23 mouse cellular contexts compared by ENCODE assay signal in the genomic region with DNA sequence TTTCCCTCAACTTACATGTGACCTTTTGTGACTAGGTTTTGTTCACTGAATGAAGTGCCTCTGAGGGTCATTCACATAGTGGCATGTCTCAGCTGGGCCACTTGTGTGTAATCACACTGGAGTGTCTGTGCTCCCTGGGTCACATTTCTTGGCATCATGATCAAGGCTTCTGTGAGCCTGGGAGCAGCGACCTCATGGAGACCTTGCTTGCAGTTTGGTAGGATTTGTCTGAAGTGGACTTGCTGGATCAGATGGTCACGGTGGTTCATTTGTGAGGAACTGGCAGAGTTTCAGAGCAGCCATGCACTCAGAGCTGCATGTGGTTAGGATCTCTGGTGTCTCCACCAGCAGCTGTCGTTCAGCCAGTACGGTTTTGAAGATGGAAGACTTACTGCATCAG.
A peak's percentile ranks its signal among the peaks of the same experiment; 100 is the strongest.
DNase-seq lines count a peak whose midpoint lies in the region; ATAC-seq lines count a peak whose summit lies in the region.
"Had no signal": no experiment of that assay in that cellular context is flagged by ENCODE, and none has a peak within 500 bp of the region (broad histone marks: within the 10 kb centered on the region; RNA-seq: fewer than 3 reads in every experiment).

No protein-coding gene starts in this region.

- peak; percentile 15 to 20 for DNase-seq in cerebellum, postnatal 14 days
- DNase-seq in cerebellum, adult 9-11 months = no peak
- DNase-seq in midbrain, embryonic 11.5 days (ENCODE audit: low spot score, missing footprints) = peak; percentile 17
- DNase-seq in midbrain, embryonic 14.5 days = no peak
- DNase-seq in lung, postnatal 10 days = peak; percentile 55
- DNase-seq in urinary bladder, postnatal 10 days (ENCODE audit: low spot score) = no peak
- DNase-seq in forebrain, embryonic 14.5 days (ENCODE audit: low spot score) = no peak
- DNase-seq in adrenal gland, adult (ENCODE audit: inconsistent age in 2 of 2, low spot score in 1 of 2) = no peak
- DNase-seq: adrenal gland, adult 8-10 months; cerebellum, adult 2 months; gastrocnemius, postnatal 10 days; kidney, adult 18-20 months; left cerebral cortex, postnatal 4 days; right cerebral cortex, postnatal 14 days had no signal

- no peaks in the 10 kb centered on the region for H3K27me3 ChIP-seq in midbrain, embryonic 11.5 days (ENCODE audit: control insufficient read depth, insufficient read depth, low read length)
- no peaks in the 10 kb centered on the region for H3K27me3 ChIP-seq in midbrain, embryonic 14.5 days (ENCODE audit: control insufficient read depth, insufficient read depth, low read length)
- no peaks in the 10 kb centered on the region for H3K27me3 ChIP-seq in forebrain, embryonic 14.5 days (replicated peaks; ENCODE audit: control insufficient read depth, insufficient read depth, low read length)
- H3K27me3 ChIP-seq: embryonic facial prominence, embryonic 13.5 days; forebrain, embryonic 15.5 days; heart, embryonic 12.5 days; hindbrain, embryonic 12.5 days; limb, embryonic 15.5 days; midbrain, embryonic 12.5 days; Patski had no signal

- ATAC-seq in midbrain, embryonic 11.5 days (ENCODE audit: low FRiP score) = no peak
- ATAC-seq in midbrain, embryonic 14.5 days (ENCODE audit: low FRiP score, low TSS enrichment) = no peak
- no peak for ATAC-seq in forebrain, embryonic 14.5 days
- ATAC-seq: CD4-positive, CD25-positive, alpha-beta regulatory T cell, adult 4 months; forebrain, embryonic 15.5 days; inflammation-experienced regulatory T-cells, adult 6 months; Patski had no signal

- H3K36me3 ChIP-seq in midbrain, embryonic 11.5 days (ENCODE audit: control insufficient read depth, insufficient read depth, low read length) = peaks cover 5% of the 10 kb centered on the region; the same call in 1 of the 2 replicates
- H3K36me3 ChIP-seq in midbrain, embryonic 14.5 days (ENCODE audit: control insufficient read depth, insufficient read depth, low read length) = peaks cover 33% of the 10 kb centered on the region
- peaks cover 45% of the 10 kb centered on the region for H3K36me3 ChIP-seq in forebrain, embryonic 14.5 days (ENCODE audit: control insufficient read depth, insufficient read depth, low read length)

- no peak overlapping the region for H3K27ac ChIP-seq in midbrain, embryonic 11.5 days (ENCODE audit: low read depth, low read length)
- H3K27ac ChIP-seq in midbrain, embryonic 14.5 days (replicated peaks; ENCODE audit: low read depth, low read length) = no peak overlapping the region
- H3K27ac ChIP-seq in forebrain, embryonic 14.5 days (ENCODE audit: low read depth, low read length) = no peak overlapping the region
- H3K27ac ChIP-seq: embryonic facial prominence, embryonic 13.5 days; forebrain, embryonic 15.5 days; hindbrain, embryonic 12.5 days; limb, embryonic 15.5 days; midbrain, embryonic 12.5 days had no signal

- H3K9me3 ChIP-seq in midbrain, embryonic 11.5 days (ENCODE audit: control insufficient read depth, low read length) = no peaks in the 10 kb centered on the region
- no peaks in the 10 kb centered on the region for H3K9me3 ChIP-seq in midbrain, embryonic 14.5 days (ENCODE audit: control insufficient read depth, low read length)
- no peaks in the 10 kb centered on the region for H3K9me3 ChIP-seq in forebrain, embryonic 14.5 days (replicated peaks; ENCODE audit: control insufficient read depth, low read length)
- H3K9me3 ChIP-seq: embryonic facial prominence, embryonic 13.5 days; forebrain, embryonic 15.5 days; heart, embryonic 12.5 days; hindbrain, embryonic 12.5 days; limb, embryonic 15.5 days; midbrain, embryonic 12.5 days had no signal

- WGBS in midbrain, embryonic 11.5 days = 95% methylated on average over 4 of the region's 4 CpGs
- 91% methylated on average over 4 of the region's 4 CpGs for WGBS in midbrain, embryonic 14.5 days
- WGBS in forebrain, embryonic 14.5 days = 88% methylated on average over 4 of the region's 4 CpGs

- no peak overlapping the region for H3K4me2 ChIP-seq in midbrain, embryonic 11.5 days
- no peak overlapping the region for H3K4me2 ChIP-seq in midbrain, embryonic 14.5 days (ENCODE audit: low read length)
- H3K4me2 ChIP-seq in forebrain, embryonic 14.5 days (ENCODE audit: low read length) = no peak overlapping the region
- H3K4me2 ChIP-seq: embryonic facial prominence, embryonic 13.5 days; forebrain, embryonic 15.5 days; heart, embryonic 12.5 days; hindbrain, embryonic 12.5 days; limb, embryonic 15.5 days; midbrain, embryonic 12.5 days had no signal

- no peaks in the 10 kb centered on the region for H3K4me1 ChIP-seq in midbrain, embryonic 11.5 days (ENCODE audit: control insufficient read depth, insufficient read depth, low read length)
- H3K4me1 ChIP-seq in midbrain, embryonic 14.5 days (ENCODE audit: control insufficient read depth, insufficient read depth, low read length) = no peaks in the 10 kb centered on the region
- peaks cover 7% of the 10 kb centered on the region; the same call in 1 of the 2 replicates for H3K4me1 ChIP-seq in forebrain, embryonic 14.5 days (ENCODE audit: control insufficient read depth, insufficient read depth, low read length)
- H3K4me1 ChIP-seq: limb, embryonic 15.5 days; midbrain, embryonic 12.5 days had no signal

- no peak overlapping the region for H3K4me3 ChIP-seq in midbrain, embryonic 11.5 days (ENCODE audit: low read depth, low read length)
- H3K4me3 ChIP-seq in midbrain, embryonic 14.5 days (replicated peaks; ENCODE audit: low read depth, low read length) = no peak overlapping the region
- no peak overlapping the region for H3K4me3 ChIP-seq in forebrain, embryonic 14.5 days (ENCODE audit: low read depth, low read length)
- H3K4me3 ChIP-seq: embryonic facial prominence, embryonic 13.5 days; forebrain, embryonic 15.5 days; heart, embryonic 12.5 days; hindbrain, embryonic 12.5 days; limb, embryonic 15.5 days; midbrain, embryonic 12.5 days had no signal

- no peak overlapping the region for H3K9ac ChIP-seq in midbrain, embryonic 11.5 days (ENCODE audit: low read length)
- no peak overlapping the region for H3K9ac ChIP-seq in midbrain, embryonic 14.5 days (replicated peaks; ENCODE audit: low read length)
- H3K9ac ChIP-seq in forebrain, embryonic 14.5 days (ENCODE audit: low read length) = no peak overlapping the region
- H3K9ac ChIP-seq: embryonic facial prominence, embryonic 13.5 days; forebrain, embryonic 15.5 days; heart, embryonic 12.5 days; hindbrain, embryonic 12.5 days; limb, embryonic 15.5 days; midbrain, embryonic 12.5 days had no signal

Comparison
In these comparisons a context has a peak if more than half of its experiments do, and no peak if none do; other contexts are left out.
1. DNase-seq: peak in cerebellum, postnatal 14 days (2 of 2), midbrain, embryonic 11.5 days (single experiment) and lung, postnatal 10 days (single experiment); none in cerebellum, adult 9-11 months (single experiment), midbrain, embryonic 14.5 days (single experiment), urinary bladder, postnatal 10 days (single experiment), forebrain, embryonic 14.5 days (single experiment) and adrenal gland, adult (0 of 2).